Mouse (Mus musculus) T-cell, adult 66 days (primary cell): ENCODE results near the gene Oog3. TPM values are rescaled to one million over a fixed set of nuclear protein-coding genes. Genes with fewer than 3 reads are reported as not detected.

Experiments used
- total RNA-seq, 2 experiments: library from RNA; stranded (reverse); gene quantifications; 3 replicates in 1 of 2; 4 replicates in 1 of 2; pipeline ENCODE4 v1.2.4; 2023

The Oog3 gene
- not detected for total RNA-seq

DNA sequence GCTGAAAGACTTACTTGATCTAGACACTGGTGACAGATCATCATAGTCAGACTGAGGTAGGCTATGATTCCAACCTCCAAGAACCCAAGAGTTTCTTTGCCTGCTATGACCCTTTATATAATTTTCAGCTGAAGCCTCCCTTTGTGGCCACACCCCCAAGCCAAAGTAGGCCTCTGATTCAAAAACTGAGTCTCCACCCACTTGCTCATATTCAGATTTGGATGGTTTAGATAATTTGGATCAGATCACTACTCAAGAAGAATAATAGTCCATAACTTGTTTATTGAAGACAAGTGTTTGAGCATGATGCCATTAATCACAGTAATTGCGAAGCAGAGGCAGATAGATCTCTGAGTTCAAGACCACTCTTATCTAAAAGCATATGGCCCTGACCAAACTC, at the start of gene Oog3:
TSS of gene Oog3 (minus strand) at position 101 of the 400 bp plus-strand sequence.

DNA sequence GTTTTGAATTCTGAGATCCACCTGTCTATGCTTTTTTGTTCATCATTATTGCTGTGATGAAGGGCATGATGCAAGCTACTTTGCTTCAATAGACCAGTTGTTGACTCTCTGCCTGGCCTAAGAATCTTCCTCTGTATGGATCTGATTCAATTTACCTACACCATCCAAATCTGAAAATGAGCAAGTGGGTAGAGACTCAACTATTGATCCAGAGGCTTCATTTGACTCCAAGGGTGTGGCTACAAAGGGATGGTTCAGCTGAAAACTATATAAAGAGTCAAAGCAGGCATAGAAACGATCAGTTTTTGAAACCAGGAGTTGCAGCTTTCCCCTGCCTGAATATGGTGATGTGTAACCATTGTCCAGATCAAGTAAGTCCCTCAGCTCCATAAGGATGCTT, 28.0 kb upstream of the Oog3 start, which contains the start of gene Oog2:
TSS of gene Oog2 (plus strand) at position 301 of the 400 bp plus-strand sequence.

Other genes with a start within 250 kb of the Oog3 start
- gene Pramef25, start 211.6 kb downstream of the Oog3 start, total RNA-seq = not detected
- gene Gm13101, start 195.7 kb downstream of the Oog3 start, total RNA-seq = not detected
- not detected for gene Pramef17, start 168.3 kb downstream of the Oog3 start, total RNA-seq
- not detected for gene Pramel4, start 103.5 kb downstream of the Oog3 start, total RNA-seq
- not detected for gene Gm13102, start 56.2 kb downstream of the Oog3 start, total RNA-seq
- gene Oog2, start 28.1 kb upstream of the Oog3 start, total RNA-seq = not detected
- gene C87977, start 50.7 kb upstream of the Oog3 start, total RNA-seq = not detected
- gene Pramel5, start 117.8 kb upstream of the Oog3 start, total RNA-seq = not detected
- gene Gm13128, start 167.6 kb upstream of the Oog3 start, total RNA-seq = not detected
- not detected for gene Gm13119, start 195.3 kb upstream of the Oog3 start, total RNA-seq
- not detected for gene Pramef20, start 215.3 kb upstream of the Oog3 start, total RNA-seq
- gene Pramef12, start 245.8 kb upstream of the Oog3 start, total RNA-seq = not detected